Mouse (Mus musculus): Measurements from ENCODE around the gene Maz.

Maz gene

GRCm38 (mm10) chr7:127007313-127008024 is 19.4 kb downstream of the Maz start:
- no peak for DNase-seq (ENCODE audit: low spot score)

- DNase-seq (ENCODE audit: low spot score): no peak
Observed at GRCm38 (mm10) chr7:127004122-127004875, 22.5 kb downstream of the Maz start.

GRCm38 (mm10) chr7:127003620-127004019 is 23.2 kb downstream of the Maz start:
- no peak for DNase-seq (ENCODE audit: low spot score)

GRCm38 (mm10) chr7:126999568-126999967 is 27.3 kb downstream of the Maz start:
- DNase-seq (ENCODE audit: low spot score): no peak

- DNase-seq (ENCODE audit: low spot score): no peak
Observed at GRCm38 (mm10) chr7:126996449-126996848, 30.4 kb downstream of the Maz start.

- no peak for DNase-seq (ENCODE audit: low spot score)
Observed at GRCm38 (mm10) chr7:126988816-126989215, 38.0 kb downstream of the Maz start.

GRCm38 (mm10) chr7:126986319-126986718 is 40.5 kb downstream of the Maz start:
- DNase-seq (ENCODE audit: low spot score): peak; percentile 66

- DNase-seq (ENCODE audit: low spot score): no peak
Observed at GRCm38 (mm10) chr7:126984667-126985444, 42.0 kb downstream of the Maz start.

- no peak for DNase-seq (ENCODE audit: low spot score)
Observed at GRCm38 (mm10) chr7:126983113-126983512, 43.7 kb downstream of the Maz start.

- DNase-seq (ENCODE audit: low spot score): no peak
Observed at GRCm38 (mm10) chr7:126982054-126982453, 44.8 kb downstream of the Maz start.

GRCm38 (mm10) chr7:126981601-126982000 is 45.2 kb downstream of the Maz start:
- DNase-seq (ENCODE audit: low spot score): no peak

GRCm38 (mm10) chr7:126978841-126979240 is 48.0 kb downstream of the Maz start:
- no peak for DNase-seq (ENCODE audit: low spot score)

- DNase-seq (ENCODE audit: low spot score): no peak
Observed at GRCm38 (mm10) chr7:126976878-126977459, 49.9 kb downstream of the Maz start.

- DNase-seq (ENCODE audit: low spot score): peak; percentile 99
Observed at GRCm38 (mm10) chr7:126975950-126976866, 50.6 kb downstream of the Maz start, which contains the start of gene Cdiptos. Cdiptos (minus strand) TSS chr7:126976098.

GRCm38 (mm10) chr7:126975893-126975949 is 51.1 kb downstream of the Maz start, which contains the start of gene Cdipt:
Cdipt (plus strand) TSS chr7:126975914.
- no peak for DNase-seq (ENCODE audit: low spot score)

GRCm38 (mm10) chr7:126975493-126975892 is 51.3 kb downstream of the Maz start:
- DNase-seq (ENCODE audit: low spot score): no peak

Data from testis, postnatal 10 days (tissue).